Mouse (Mus musculus) cerebellum, adult 9-11 months (tissue): ENCODE measurements around the gene Ces1d.
A peak's percentile ranks its signal among the peaks of the same experiment; 100 is the strongest.
"Not testable (repeated sequence)": the region's sequence is repeated elsewhere in the genome, so short reads cannot be mapped to it uniquely, and the experiment has no call there.

ENCODE experiments used
- DNase-seq: peaks from one replicate; pipeline ENCODE4 v3.0.0; 2022

Gene Ces1d

GRCm38 (mm10) chr8:93197685-93198525, at the start of gene Ces1d:
TSS of gene Ces1d (minus strand) at chr8:93197838.
- DNase-seq, result no peak

GRCm38 (mm10) chr8:93246057-93246456, 48.4 kb upstream of the Ces1d start:
- no peak for DNase-seq

GRCm38 (mm10) chr8:93239884-93240283, 42.2 kb upstream of the Ces1d start:
- no peak for DNase-seq

- no peak for DNase-seq
Observed at GRCm38 (mm10) chr8:93235681-93236080, 38.0 kb upstream of the Ces1d start.

- DNase-seq, result no peak
Observed at GRCm38 (mm10) chr8:93234706-93235105, 37.1 kb upstream of the Ces1d start.

GRCm38 (mm10) chr8:93234068-93234467, 36.4 kb upstream of the Ces1d start:
- DNase-seq, result no peak

GRCm38 (mm10) chr8:93229446-93229845, 31.8 kb upstream of the Ces1d start, which contains the start of gene Ces1e:
TSS of gene Ces1e (minus strand) at chr8:93229619.
- no peak for DNase-seq

- DNase-seq, result no peak
Observed at GRCm38 (mm10) chr8:93228673-93229370, 31.2 kb upstream of the Ces1d start.

- not testable (repeated sequence) for DNase-seq
Observed at GRCm38 (mm10) chr8:93226471-93226870, 28.8 kb upstream of the Ces1d start.

GRCm38 (mm10) chr8:93221896-93222295, 24.3 kb upstream of the Ces1d start:
- DNase-seq, result no peak

- no peak for DNase-seq
Observed at GRCm38 (mm10) chr8:93217867-93218266, 20.2 kb upstream of the Ces1d start.

GRCm38 (mm10) chr8:93217375-93217774, 19.7 kb upstream of the Ces1d start:
- no peak for DNase-seq

GRCm38 (mm10) chr8:93211091-93211490, 13.5 kb upstream of the Ces1d start:
- DNase-seq, result no peak

- not testable (repeated sequence) for DNase-seq
Observed at GRCm38 (mm10) chr8:93199146-93199545, 1.5 kb upstream of the Ces1d start.

GRCm38 (mm10) chr8:93196436-93196835, 1.2 kb downstream of the Ces1d start:
- DNase-seq, result no peak

- no peak for DNase-seq
Observed at GRCm38 (mm10) chr8:93180581-93181129, 17.0 kb downstream of the Ces1d start.

GRCm38 (mm10) chr8:93176593-93176992, 21.0 kb downstream of the Ces1d start:
- DNase-seq, result no peak

- no peak for DNase-seq
Observed at GRCm38 (mm10) chr8:93174554-93174953, 23.1 kb downstream of the Ces1d start.

GRCm38 (mm10) chr8:93171846-93172590, 25.6 kb downstream of the Ces1d start:
- DNase-seq, result no peak

- no peak for DNase-seq
Observed at GRCm38 (mm10) chr8:93163363-93163762, 34.3 kb downstream of the Ces1d start.

- DNase-seq, result no peak
Observed at GRCm38 (mm10) chr8:93151401-93151800, 46.2 kb downstream of the Ces1d start.

GRCm38 (mm10) chr8:93147331-93147730, 50.3 kb downstream of the Ces1d start:
- no peak for DNase-seq

GRCm38 (mm10) chr8:93140696-93141095, 56.9 kb downstream of the Ces1d start:
- peak; percentile 8 for DNase-seq
